Mouse (Mus musculus): Measurements from ENCODE around the gene Dapp1. TPM values are rescaled to one million over a fixed set of nuclear protein-coding genes. Genes with fewer than 3 reads are reported as not detected.

The Dapp1 gene
- polyA plus RNA-seq, 1 experiment from 2014 or later, result 11.4 TPM

DNA sequence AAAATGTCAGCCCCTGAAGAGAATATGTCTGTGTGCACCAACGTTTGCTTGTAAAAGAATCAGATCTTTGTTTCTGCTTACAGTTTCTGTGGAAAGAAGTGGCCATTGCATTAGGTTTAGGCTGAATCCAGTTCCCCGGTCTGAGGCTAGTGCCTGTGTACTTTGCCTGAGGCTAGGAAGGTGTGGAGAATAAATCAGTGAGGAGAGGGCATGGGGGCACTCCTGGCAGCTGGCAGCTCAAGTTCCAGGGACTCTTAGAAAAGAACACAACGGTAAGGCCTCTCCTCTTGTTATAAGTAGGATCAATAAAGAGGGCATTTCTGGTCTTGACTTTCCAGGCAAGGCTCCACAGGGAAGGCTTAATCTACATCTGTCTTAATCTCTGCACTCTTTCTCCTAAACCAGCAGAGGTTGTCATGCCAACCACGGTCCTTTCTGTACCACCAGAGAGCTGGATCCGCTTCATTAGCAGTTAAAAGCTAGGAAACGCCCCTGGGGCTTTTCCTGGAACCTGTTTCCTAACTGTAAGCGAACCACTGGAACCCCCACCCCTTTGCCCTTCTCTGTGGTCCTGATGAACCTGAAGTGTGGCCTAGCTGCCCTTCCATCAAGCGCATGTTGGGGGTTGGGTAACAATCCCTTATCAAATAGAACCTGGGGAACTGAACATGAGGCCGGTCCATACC is 4.3 kb downstream of the Dapp1 start:
- no peaks in the 10 kb centered on the region for H3K27me3 ChIP-seq (ENCODE audit: control insufficient read depth, insufficient read depth, low read length)
- H3K9me3 ChIP-seq (ENCODE audit: control insufficient read depth, low read length), result no peaks in the 10 kb centered on the region
- no peak overlapping the region for H3K4me2 ChIP-seq (replicated peaks; ENCODE audit: low read depth, low read length)
- peak overlapping the region; percentile 24; the same call in 1 of the 2 replicates for H3K27ac ChIP-seq (ENCODE audit: low read depth, low read length)
- ATAC-seq (ENCODE audit: low FRiP score, low TSS enrichment), result peak; percentile 34; the same call in 1 of the 2 replicates
- H3K4me1 ChIP-seq (ENCODE audit: control insufficient read depth, insufficient read depth, low read length), result peaks cover 4% of the 10 kb centered on the region; the same call in 1 of the 2 replicates
- H3K4me3 ChIP-seq (ENCODE audit: low read length), result no peak overlapping the region
- WGBS, result 34% methylated on average over 9 of the region's 9 CpGs
- H3K36me3 ChIP-seq (ENCODE audit: control insufficient read depth, insufficient read depth, low read length), result no peaks in the 10 kb centered on the region
- no peak overlapping the region for H3K9ac ChIP-seq (ENCODE audit: low read depth, low read length)

DNA sequence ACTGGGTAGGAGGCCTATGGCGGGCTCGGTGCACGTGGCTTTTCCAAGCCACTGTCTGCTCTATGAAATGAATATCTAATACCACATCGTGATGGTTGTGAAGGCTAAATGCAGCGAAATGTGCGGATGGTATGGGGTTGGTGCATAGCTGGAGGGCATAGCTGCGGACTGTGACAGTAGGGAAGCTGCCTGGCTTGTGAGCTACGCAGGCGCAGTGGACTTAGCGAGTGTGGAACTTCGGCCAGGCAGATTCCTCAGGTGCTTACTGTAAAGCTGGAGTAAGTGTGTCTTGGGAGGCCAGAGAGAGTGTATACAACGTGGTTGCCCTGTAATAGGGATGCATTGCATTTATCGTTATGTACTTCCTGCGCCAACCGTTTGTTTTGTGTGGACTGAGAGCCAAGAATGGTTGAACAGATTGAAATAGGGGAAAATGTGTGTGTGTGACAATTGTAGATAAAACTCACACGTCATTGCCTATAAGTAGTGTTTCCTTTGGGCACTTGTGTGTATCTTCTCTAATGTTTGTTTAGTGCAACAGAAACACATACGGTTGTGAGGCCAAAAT is 5.4 kb downstream of the Dapp1 start:
- Histone ChIP-seq H3K9me3 (ENCODE audit: control insufficient read depth, low read length) (no peaks in the 10 kb centered on the region), H3K27ac (ENCODE audit: low read depth, low read length) (no peak overlapping the region), H3K4me2 (replicated peaks; ENCODE audit: low read depth, low read length) (no peak overlapping the region), H3K9ac (ENCODE audit: low read depth, low read length) (no peak overlapping the region), H3K36me3 (ENCODE audit: control insufficient read depth, insufficient read depth, low read length) (no peaks in the 10 kb centered on the region), H3K4me3 (ENCODE audit: low read length) (no peak overlapping the region), H3K27me3 (ENCODE audit: control insufficient read depth, insufficient read depth, low read length) (no peaks in the 10 kb centered on the region), H3K4me1 (ENCODE audit: control insufficient read depth, insufficient read depth, low read length) (peaks cover 4% of the 10 kb centered on the region; the same call in 1 of the 2 replicates)
- ATAC-seq (ENCODE audit: low FRiP score, low TSS enrichment), result no peak
- WGBS, result 87% methylated on average over 17 of the region's 17 CpGs

- no peak overlapping the region for H3K4me3 ChIP-seq (ENCODE audit: low read length)
- H3K4me1 ChIP-seq (ENCODE audit: control insufficient read depth, insufficient read depth, low read length), result peaks cover 3% of the 10 kb centered on the region; the same call in 1 of the 2 replicates
- H3K27me3 ChIP-seq (ENCODE audit: control insufficient read depth, insufficient read depth, low read length), result no peaks in the 10 kb centered on the region
- H3K27ac ChIP-seq (ENCODE audit: low read depth, low read length), result no peak overlapping the region
- ATAC-seq (ENCODE audit: low FRiP score, low TSS enrichment), result no peak
- no peaks in the 10 kb centered on the region for H3K36me3 ChIP-seq (ENCODE audit: control insufficient read depth, insufficient read depth, low read length)
- H3K9ac ChIP-seq (ENCODE audit: low read depth, low read length), result no peak overlapping the region
- WGBS, result 86% methylated on average over 7 of the region's 7 CpGs
- no peak overlapping the region for H3K4me2 ChIP-seq (replicated peaks; ENCODE audit: low read depth, low read length)
- H3K9me3 ChIP-seq (ENCODE audit: control insufficient read depth, low read length), result no peaks in the 10 kb centered on the region
Measured at GRCm38 (mm10) chr3:137975435-137975834, 5.9 kb downstream of the Dapp1 start.

DNA sequence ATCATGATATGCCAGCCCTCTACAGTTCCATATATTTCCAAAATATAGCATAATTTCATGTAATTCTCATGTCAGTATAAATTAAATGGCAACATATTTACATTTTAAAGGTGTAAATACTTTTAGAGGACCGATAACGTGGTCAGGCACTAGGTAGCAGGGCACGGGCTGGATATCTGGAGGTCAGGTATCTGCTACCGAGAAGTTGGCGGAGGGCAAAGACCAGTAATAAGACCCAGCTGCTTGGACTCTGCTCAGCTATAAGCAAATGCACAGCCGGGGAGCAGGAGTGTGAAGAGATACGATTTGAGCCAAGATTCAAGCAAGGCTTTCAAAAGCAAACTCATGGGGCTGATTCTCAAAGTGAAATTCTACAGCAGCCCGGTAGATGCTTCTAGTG is 7.0 kb downstream of the Dapp1 start:
- H3K27ac ChIP-seq (ENCODE audit: low read depth, low read length), result no peak overlapping the region
- 63% methylated on average over 8 of the region's 8 CpGs for WGBS
- H3K9ac ChIP-seq (ENCODE audit: low read depth, low read length), result no peak overlapping the region
- H3K27me3 ChIP-seq (ENCODE audit: control insufficient read depth, insufficient read depth, low read length), result no peaks in the 10 kb centered on the region
- ATAC-seq (ENCODE audit: low FRiP score, low TSS enrichment), result no peak
- no peaks in the 10 kb centered on the region for H3K36me3 ChIP-seq (ENCODE audit: control insufficient read depth, insufficient read depth, low read length)
- no peak overlapping the region for H3K4me3 ChIP-seq (ENCODE audit: low read length)
- no peaks in the 10 kb centered on the region for H3K9me3 ChIP-seq (ENCODE audit: control insufficient read depth, low read length)
- H3K4me1 ChIP-seq (ENCODE audit: control insufficient read depth, insufficient read depth, low read length), result no peaks in the 10 kb centered on the region
- no peak overlapping the region for H3K4me2 ChIP-seq (replicated peaks; ENCODE audit: low read depth, low read length)

DNA sequence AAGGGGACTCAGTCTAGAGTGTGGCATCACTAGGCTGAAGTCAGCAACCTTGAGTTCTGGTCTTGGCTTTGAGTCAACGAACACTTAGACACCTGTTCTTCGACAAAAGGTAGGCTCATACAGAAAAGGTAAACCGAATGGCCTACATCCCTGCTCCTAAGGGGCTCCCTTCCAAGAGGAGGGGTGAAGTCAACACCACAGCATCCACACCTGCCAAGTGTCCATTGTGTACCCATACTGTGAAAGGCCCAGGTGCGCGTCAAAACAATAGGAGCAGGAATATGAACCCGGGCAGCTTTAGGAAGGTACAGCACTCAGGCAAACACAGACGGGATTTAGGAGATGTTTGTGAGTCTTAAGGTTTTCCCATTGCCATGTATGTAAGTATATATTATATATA is 8.4 kb downstream of the Dapp1 start:
- Histone ChIP-seq H3K9ac (ENCODE audit: low read depth, low read length) (no peak overlapping the region), H3K36me3 (ENCODE audit: control insufficient read depth, insufficient read depth, low read length) (no peaks in the 10 kb centered on the region), H3K4me3 (ENCODE audit: low read length) (no peak overlapping the region), H3K9me3 (ENCODE audit: control insufficient read depth, low read length) (no peaks in the 10 kb centered on the region), H3K27ac (ENCODE audit: low read depth, low read length) (no peak overlapping the region), H3K4me1 (ENCODE audit: control insufficient read depth, insufficient read depth, low read length) (no peaks in the 10 kb centered on the region), H3K4me2 (replicated peaks; ENCODE audit: low read depth, low read length) (no peak overlapping the region), H3K27me3 (ENCODE audit: control insufficient read depth, insufficient read depth, low read length) (no peaks in the 10 kb centered on the region)
- ATAC-seq (ENCODE audit: low FRiP score, low TSS enrichment), result no peak
- 97% methylated on average over 7 of the region's 7 CpGs for WGBS

- Histone ChIP-seq H3K4me2 (replicated peaks; ENCODE audit: low read depth, low read length) (no peak overlapping the region), H3K27ac (ENCODE audit: low read depth, low read length) (no peak overlapping the region), H3K9me3 (ENCODE audit: control insufficient read depth, low read length) (no peaks in the 10 kb centered on the region), H3K9ac (ENCODE audit: low read depth, low read length) (no peak overlapping the region), H3K27me3 (ENCODE audit: control insufficient read depth, insufficient read depth, low read length) (no peaks in the 10 kb centered on the region), H3K4me1 (ENCODE audit: control insufficient read depth, insufficient read depth, low read length) (no peaks in the 10 kb centered on the region), H3K36me3 (ENCODE audit: control insufficient read depth, insufficient read depth, low read length) (no peaks in the 10 kb centered on the region), H3K4me3 (ENCODE audit: low read length) (no peak overlapping the region)
- no peak for ATAC-seq (ENCODE audit: low FRiP score, low TSS enrichment)
- 67% methylated on average over 5 of the region's 5 CpGs for WGBS
Measured at GRCm38 (mm10) chr3:137972224-137972623, 9.1 kb downstream of the Dapp1 start.

GRCm38 (mm10) chr3:137969951-137970350 is 11.4 kb downstream of the Dapp1 start:
- Histone ChIP-seq H3K9ac (ENCODE audit: low read depth, low read length) (no peak overlapping the region), H3K27me3 (ENCODE audit: control insufficient read depth, insufficient read depth, low read length) (no peaks in the 10 kb centered on the region), H3K4me2 (replicated peaks; ENCODE audit: low read depth, low read length) (no peak overlapping the region), H3K4me1 (ENCODE audit: control insufficient read depth, insufficient read depth, low read length) (no peaks in the 10 kb centered on the region), H3K27ac (ENCODE audit: low read depth, low read length) (no peak overlapping the region), H3K9me3 (ENCODE audit: control insufficient read depth, low read length) (no peaks in the 10 kb centered on the region), H3K36me3 (ENCODE audit: control insufficient read depth, insufficient read depth, low read length) (no peaks in the 10 kb centered on the region), H3K4me3 (ENCODE audit: low read length) (no peak overlapping the region)
- WGBS, result 55% methylated on average over 12 of the region's 12 CpGs
- no peak for ATAC-seq (ENCODE audit: low FRiP score, low TSS enrichment)

- no peak for ATAC-seq (ENCODE audit: low FRiP score, low TSS enrichment)
- Histone ChIP-seq H3K4me2 (replicated peaks; ENCODE audit: low read depth, low read length) (no peak overlapping the region), H3K9me3 (ENCODE audit: control insufficient read depth, low read length) (no peaks in the 10 kb centered on the region), H3K4me3 (ENCODE audit: low read length) (no peak overlapping the region), H3K27me3 (ENCODE audit: control insufficient read depth, insufficient read depth, low read length) (no peaks in the 10 kb centered on the region), H3K36me3 (ENCODE audit: control insufficient read depth, insufficient read depth, low read length) (no peaks in the 10 kb centered on the region), H3K9ac (ENCODE audit: low read depth, low read length) (no peak overlapping the region), H3K27ac (ENCODE audit: low read depth, low read length) (no peak overlapping the region), H3K4me1 (ENCODE audit: control insufficient read depth, insufficient read depth, low read length) (no peaks in the 10 kb centered on the region)
- 80% methylated on average over 9 of the region's 9 CpGs for WGBS
Measured at GRCm38 (mm10) chr3:137968820-137969486, 12.4 kb downstream of the Dapp1 start.
